Mouse (Mus musculus) fat pad, adult 2 months (tissue): ENCODE results near the gene Snx4.

ENCODE experiments used
- DNase-seq: peaks from one replicate; pipeline ENCODE4 v3.0.0-alpha.2; 2011; ENCODE audit warnings: low read depth, low spot score; ENCODE audit errors: extremely low read depth

Snx4 gene

GRCm38 (mm10) chr16:33267616-33268253, 16.5 kb downstream of the Snx4 start:
- no peak for DNase-seq

DNA sequence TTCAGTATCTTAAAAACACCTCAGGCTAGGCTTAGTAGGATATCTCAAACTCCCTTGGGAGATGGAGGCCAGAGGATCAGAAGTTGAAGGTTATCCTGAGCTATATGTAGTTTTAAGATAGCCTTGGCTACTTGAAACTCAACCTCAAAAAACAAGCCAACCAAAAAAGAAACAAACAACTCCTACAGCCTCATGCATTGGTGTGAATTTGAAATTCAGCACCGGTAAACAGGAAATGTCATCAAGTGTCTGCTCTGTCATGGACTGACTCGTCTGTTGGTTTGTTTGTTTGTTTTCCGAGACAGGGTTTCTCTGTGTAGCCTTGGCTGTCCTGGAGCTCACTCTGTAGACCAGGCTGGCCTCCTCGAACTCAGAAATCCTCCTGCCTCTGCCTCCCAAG, 20.6 kb downstream of the Snx4 start:
- no peak for DNase-seq

GRCm38 (mm10) chr16:33283079-33283478, 31.8 kb downstream of the Snx4 start:
- DNase-seq, result no peak

DNA sequence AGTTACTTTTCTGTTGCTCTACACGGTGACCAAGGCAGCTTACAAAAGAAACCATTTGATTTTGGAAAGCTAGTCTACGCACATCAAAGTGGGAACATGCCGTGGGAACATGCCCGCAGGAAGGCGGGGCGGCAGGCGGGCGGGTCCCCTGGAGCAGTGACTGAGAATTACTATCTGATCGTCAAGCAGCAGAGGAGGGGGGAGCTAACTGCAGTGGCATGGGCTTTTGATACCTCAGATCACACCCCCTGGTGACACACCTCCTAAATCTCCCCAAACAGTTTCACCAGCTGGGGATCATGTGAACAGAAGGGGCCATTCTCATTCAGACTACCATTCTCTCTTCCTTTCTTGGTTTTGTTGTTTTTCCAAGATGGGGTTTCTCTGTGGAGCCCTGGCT, 37.3 kb downstream of the Snx4 start:
- DNase-seq, result no peak

GRCm38 (mm10) chr16:33289981-33290380, 38.7 kb downstream of the Snx4 start:
- no peak for DNase-seq

GRCm38 (mm10) chr16:33292241-33292640, 41.0 kb downstream of the Snx4 start:
- no peak for DNase-seq

- DNase-seq, result no peak
These were observed 43.4 kb downstream of the Snx4 start for GRCm38 (mm10) chr16:33294681-33295080.

DNA sequence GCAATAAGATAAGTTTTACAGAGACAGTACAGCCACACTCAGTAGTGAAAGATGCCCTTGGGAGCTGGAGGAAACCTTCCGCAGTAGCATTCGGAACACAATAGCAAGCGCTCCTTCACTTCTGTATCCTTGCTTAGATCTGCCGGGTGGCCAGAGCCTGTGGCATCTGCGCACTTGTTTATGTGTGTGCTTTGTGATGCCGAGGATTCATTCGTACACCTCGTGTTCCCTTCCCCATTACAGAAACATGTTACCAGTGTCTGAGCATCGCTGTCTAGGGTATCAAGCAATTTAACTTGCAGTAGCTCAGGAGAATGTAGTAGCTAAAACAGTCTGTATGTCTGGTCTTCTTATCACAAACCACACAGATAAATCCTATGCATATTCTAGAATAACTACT, 44.1 kb downstream of the Snx4 start:
- no peak for DNase-seq

DNA sequence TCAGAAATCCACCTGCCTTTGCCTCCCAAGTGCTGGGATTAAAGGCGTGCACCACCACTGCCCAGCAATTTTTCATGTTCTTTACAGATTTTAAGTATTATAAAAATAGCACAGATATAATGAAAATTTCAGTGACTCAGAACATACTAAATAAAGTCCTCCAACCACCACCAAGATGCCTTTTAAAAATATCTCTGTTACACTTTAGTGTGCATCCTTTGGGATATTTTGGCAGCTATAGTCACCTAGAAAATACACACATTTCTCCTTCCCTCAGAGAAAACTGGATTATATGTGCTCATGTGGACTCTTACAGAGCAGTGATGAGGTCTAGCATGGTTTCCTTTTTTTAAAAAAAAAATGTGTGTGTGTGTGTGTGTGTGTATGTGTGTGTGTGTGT, 46.3 kb downstream of the Snx4 start:
- DNase-seq, result no peak

- DNase-seq, result no peak
These were observed 55.4 kb downstream of the Snx4 start for GRCm38 (mm10) chr16:33306633-33307070.

DNA sequence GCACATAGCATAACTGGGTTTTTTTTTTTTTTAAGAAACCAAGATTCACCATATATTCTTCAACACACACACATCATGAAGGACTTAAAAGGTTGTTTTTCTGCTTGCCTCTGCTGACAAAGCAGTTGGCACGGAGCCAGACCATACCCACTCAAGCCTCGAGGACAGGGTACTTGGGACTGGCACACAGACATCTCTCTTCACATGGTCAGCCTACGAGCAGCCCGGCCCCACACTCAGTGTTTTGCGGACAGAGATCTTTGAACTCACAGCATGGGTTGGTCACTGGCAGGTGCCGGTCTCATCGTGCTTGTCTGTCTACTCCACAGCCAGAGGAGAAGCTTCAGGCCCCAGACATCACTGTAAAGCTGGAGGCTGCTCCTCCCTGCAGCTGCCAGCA, 56.5 kb downstream of the Snx4 start:
- no peak for DNase-seq

GRCm38 (mm10) chr16:33309066-33309465, 57.8 kb downstream of the Snx4 start:
- DNase-seq, result no peak

GRCm38 (mm10) chr16:33315611-33316010, 64.4 kb downstream of the Snx4 start:
- no peak for DNase-seq

DNA sequence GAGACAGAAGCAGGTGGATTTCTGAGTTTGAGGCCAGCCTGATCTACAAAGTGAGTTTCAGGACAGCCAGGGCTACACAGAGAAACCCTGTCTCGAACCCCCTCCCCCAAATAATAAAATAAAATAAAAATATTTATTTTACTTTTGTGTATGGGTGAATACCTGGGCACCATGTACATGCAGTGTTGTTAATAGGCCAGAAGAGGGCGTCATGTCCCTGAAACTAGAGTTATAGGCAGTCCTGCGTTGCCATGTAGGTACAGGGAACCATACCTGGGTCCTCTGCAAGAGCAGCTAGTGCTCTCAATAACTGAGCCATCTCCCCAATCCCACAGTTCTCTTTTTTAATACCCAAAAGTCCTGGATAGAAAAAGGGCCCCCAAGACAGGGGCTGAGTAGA, 66.4 kb downstream of the Snx4 start:
- no peak for DNase-seq

DNA sequence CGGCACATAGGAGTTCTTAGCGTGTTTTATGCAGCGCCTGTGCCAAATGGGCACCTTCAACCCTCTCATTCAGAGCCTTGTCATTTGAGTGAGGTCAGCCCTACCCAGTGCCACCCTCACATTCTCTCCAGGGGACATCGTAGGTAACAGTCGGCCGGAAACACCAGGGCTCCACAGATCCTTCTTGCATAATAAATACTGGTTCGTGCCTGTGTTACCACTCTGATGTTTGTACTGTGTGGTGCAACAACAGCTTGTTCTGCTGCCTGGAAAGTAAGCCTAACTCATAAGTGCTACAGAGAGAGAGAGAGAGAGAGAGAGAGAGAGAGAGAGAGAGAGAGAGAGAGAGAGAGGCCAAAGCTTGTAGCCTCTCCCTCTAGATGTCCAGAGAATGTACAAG, 66.8 kb downstream of the Snx4 start:
- DNase-seq, result peak; percentile 47

DNA sequence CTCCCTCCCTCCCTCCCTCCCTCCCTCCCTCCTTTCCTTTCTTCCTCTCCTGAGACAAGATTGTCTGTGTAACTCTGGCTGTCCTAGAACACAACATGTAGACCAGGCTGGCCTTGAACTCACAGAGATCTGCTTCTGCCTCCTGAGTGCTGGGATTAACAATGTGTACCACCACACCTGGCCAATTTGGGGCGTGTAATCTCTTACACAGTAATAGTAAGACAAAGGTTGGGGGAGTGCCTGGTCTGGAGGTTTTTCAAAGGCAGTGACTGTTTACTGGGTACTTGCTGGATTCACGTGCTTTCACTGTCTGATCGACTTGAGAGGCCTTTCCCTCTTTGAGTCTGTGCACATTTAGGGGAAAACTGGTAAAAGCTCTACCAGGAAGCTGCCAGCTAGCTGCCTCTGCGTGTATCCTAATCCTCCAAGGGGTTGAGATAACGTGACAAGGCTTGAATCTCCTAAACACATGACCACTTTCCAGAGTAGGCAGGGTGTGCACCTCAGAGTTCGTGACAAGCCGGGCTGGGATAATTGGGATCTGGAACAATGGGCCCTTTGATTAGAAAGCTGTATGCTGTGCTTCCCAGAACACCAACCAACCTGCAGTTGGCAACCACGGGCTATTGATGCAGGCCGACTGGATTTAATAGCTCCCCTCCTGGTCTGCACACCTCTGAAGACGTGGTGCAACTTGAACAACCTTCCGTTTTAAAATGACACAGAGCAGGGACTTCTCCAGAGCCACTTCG, 74.6 kb downstream of the Snx4 start:
- DNase-seq, result peak; percentile 58

GRCm38 (mm10) chr16:33326589-33326988, 75.3 kb downstream of the Snx4 start:
- no peak for DNase-seq

- DNase-seq, result no peak
These were observed 75.9 kb downstream of the Snx4 start for GRCm38 (mm10) chr16:33327101-33327500.

DNA sequence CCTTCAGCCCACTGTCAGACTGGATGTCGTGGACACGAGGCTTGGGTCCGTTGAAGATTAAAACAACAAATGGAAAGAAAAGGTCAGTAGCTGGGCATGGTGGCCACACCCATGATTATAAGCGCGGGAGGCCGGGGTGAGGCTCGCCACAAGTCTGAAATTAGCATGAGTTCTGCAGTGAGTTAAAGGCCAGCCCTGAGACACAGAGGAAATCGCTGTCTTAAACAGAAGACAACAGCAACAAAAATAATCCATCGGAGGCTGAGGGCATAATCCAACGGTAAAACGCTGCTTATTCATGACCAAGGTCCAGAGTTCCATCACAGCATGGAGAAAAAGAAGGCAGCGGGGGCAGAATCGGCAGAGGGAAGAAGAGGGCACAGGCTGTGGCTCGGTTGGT, 81.8 kb downstream of the Snx4 start:
- no peak for DNase-seq

DNA sequence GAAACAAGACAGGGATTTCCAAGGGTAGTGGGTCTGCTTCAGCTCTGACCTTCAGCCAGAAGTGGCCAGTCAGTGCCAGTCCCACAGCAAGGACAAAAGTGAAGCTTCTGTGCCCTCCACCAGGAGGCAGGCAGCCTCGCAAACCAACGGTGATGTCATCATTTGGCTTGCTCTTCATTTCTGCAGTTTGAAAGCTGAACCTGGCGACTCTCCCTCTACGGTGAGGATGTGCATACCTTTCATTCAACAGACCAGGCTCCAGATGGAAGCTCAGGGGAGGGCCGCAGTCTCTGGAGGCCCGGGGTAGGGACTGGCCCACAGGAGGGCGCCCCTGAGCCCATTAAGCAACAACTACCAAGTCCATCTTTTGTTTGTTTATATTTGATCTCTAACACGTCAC, 85.9 kb downstream of the Snx4 start:
- no peak for DNase-seq

DNA sequence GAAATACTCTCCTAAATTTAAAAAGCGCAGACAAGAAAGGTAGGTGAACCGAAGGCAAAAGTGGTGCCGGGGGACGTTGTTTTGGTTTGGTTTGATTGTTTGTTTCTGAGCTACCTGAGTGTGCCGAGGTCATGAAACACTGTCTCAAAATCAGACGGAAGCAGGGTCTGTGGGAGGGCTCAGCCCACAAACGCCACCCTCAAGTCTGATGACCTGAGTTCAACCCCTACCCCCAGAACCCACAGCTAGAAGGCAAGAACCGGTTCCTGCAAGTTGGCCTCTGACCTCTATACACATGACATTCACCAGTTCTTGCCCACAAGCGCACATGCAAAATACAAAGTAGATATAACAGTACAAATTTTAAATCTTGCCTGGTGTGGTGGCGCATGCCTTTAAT, 86.4 kb downstream of the Snx4 start:
- no peak for DNase-seq

- no peak for DNase-seq
These were observed 87.2 kb downstream of the Snx4 start for GRCm38 (mm10) chr16:33338492-33338891.

GRCm38 (mm10) chr16:33339476-33339875, 88.2 kb downstream of the Snx4 start:
- no peak for DNase-seq
